Mouse (Mus musculus) liver, embryonic 14.5 days (tissue): Measurements from ENCODE around the gene Dnal1. TPM values are rescaled to one million over a fixed set of nuclear protein-coding genes. Genes with fewer than 3 reads are reported as not detected.

Experiments used
- ATAC-seq: fragments of 200-750 bp; cut with Nextera tagmentation; 2 replicates; pipeline ENCODE4 v1.8.0; 2017; ENCODE audit warnings: moderate number of reproducible peaks, mild to moderate bottlenecking, moderate library complexity; ENCODE audit not compliant: insufficient read depth
- DNase-seq, 3 experiments: peaks; one replicate each; pipeline ENCODE4 v3.0.0-alpha.2; 2012 to 2013; ENCODE audit warnings: low read depth in 3 of 3, low spot score in 3 of 3
- H3K27ac ChIP-seq: fragments of 300-500 bp; sonication (generic); 2 replicates; pipeline ENCODE4 v1.5.1; 2014; ENCODE audit warnings: moderate library complexity, mild to moderate bottlenecking, control low read depth, inconsistent platforms
- H3K27me3 ChIP-seq: fragments of 300-500 bp; sonication (generic); 2 replicates; pipeline ENCODE4 v1.6.1; 2014; ENCODE audit warnings: mild to moderate bottlenecking, low read length, moderate library complexity; ENCODE audit not compliant: control insufficient read depth, insufficient read depth
- H3K36me3 ChIP-seq: fragments of 300-500 bp; sonication (generic); replicated peaks from 2 replicates; pipeline ENCODE4 v1.6.1; 2014; ENCODE audit warnings: low read depth; ENCODE audit not compliant: control insufficient read depth, insufficient read depth
- H3K4me1 ChIP-seq, 2 experiments: fragments of 200-500 bp in 1 of 2; fragments of 300-500 bp in 1 of 2; sonication (generic) in 1 of 2; replicated peaks; 2 replicates each; pipeline ENCODE4 v1.6.1; 2012 to 2014; ENCODE audit warnings: antibody characterized with exemption in 1 of 2, inconsistent platforms in 1 of 2, low read length in 1 of 2; ENCODE audit not compliant: control insufficient read depth in 2 of 2, insufficient read depth in 2 of 2
- H3K4me2 ChIP-seq: fragments of 300-500 bp; sonication (generic); 2 replicates; pipeline ENCODE4 v1.6.1; 2014; ENCODE audit warnings: low read depth, mild to moderate bottlenecking, control low read depth, moderate library complexity
- H3K4me3 ChIP-seq, 2 experiments: fragments of 200-500 bp in 1 of 2; fragments of 300-500 bp in 1 of 2; sonication (generic) in 1 of 2; 2 replicates each; pipeline ENCODE4 v1.5.1; 2012 to 2014; ENCODE audit warnings: low read depth in 2 of 2, low read length in 2 of 2, mild to moderate bottlenecking in 2 of 2, control low read depth in 1 of 2, inconsistent platforms in 1 of 2, moderate library complexity in 1 of 2; ENCODE audit not compliant: insufficient read depth in 1 of 2
- H3K9ac ChIP-seq: fragments of 300-500 bp; sonication (generic); replicated peaks from 2 replicates; pipeline ENCODE4 v1.6.1; 2014; ENCODE audit warnings: mild to moderate bottlenecking, control low read depth, moderate library complexity
- H3K9me3 ChIP-seq: fragments of 300-500 bp; sonication (generic); 2 replicates; pipeline ENCODE4 v1.6.1; 2016; ENCODE audit warnings: low read length, mixed read lengths; ENCODE audit not compliant: control insufficient read depth
- CTCF ChIP-seq: IDR thresholded peaks from 2 replicates; pipeline ENCODE4 v1.5.1; 2016; ENCODE audit warnings: antibody characterized with exemption, low read depth, control low read depth
- EP300 ChIP-seq: IDR thresholded peaks from 2 replicates; pipeline ENCODE4 v1.6.1; 2016; ENCODE audit warnings: antibody characterized with exemption, low read depth
- WGBS: fragments of 180-500 bp; shearing (Covaris S2); extraction: QIAGEN DNeasy Blood & Tissue Kit; methylation state at CpG from one replicate; pipeline ENCODE4 v1.1.7; 2014; ENCODE audit not compliant: insufficient replicate concordance; 5-methylcytosine and 5-hydroxymethylcytosine counted together
- polyA plus RNA-seq, 2 experiments: library from polyadenylated mRNA; depleted of rRNA in 1 of 2; stranded (reverse) in 1 of 2; unstranded in 1 of 2; fragments of >200 nt; fragmentation: Nextera tagmentation in 1 of 2; extraction: Ambion mirVana in 1 of 2; gene quantifications; 2 replicates each; pipeline versions ENCODE4 v1.2.1 to v1.2.3; 2012 to 2014

Dnal1 gene
- polyA plus RNA-seq, 2 experiments = 0.04 to 0.44 TPM

GRCm38 (mm10) chr12:84150976-84151375, 36.8 kb downstream of the Dnal1 start:
- peak; percentile 78 for TF ChIP-seq EP300
- no peak for TF ChIP-seq CTCF
- Histone ChIP-seq H3K4me3 (peak overlapping the region; percentile 65 to 66), H3K27me3 (no peaks in the 10 kb centered on the region), H3K4me2 (peak overlapping the region; percentile 75), H3K4me1 (peaks cover 49 to 53% of the 10 kb centered on the region in 2 experiments), H3K36me3 (peaks cover 42% of the 10 kb centered on the region), H3K9ac (peak overlapping the region; percentile 87), H3K9me3 (no peaks in the 10 kb centered on the region), H3K27ac (peak overlapping the region; percentile 95)
- ATAC-seq = peak; percentile 84
- peak; percentile 95 to 96 (median 96) for DNase-seq
- 10% methylated on average over 6 of the region's 6 CpGs for WGBS

GRCm38 (mm10) chr12:84151911-84152310, 37.7 kb downstream of the Dnal1 start:
- peak overlapping the region; percentile 65 to 66 for H3K4me3 ChIP-seq
- peak overlapping the region; percentile 87 for H3K9ac ChIP-seq
- peaks cover 49 to 51% of the 10 kb centered on the region in 2 experiments for H3K4me1 ChIP-seq
- H3K36me3 ChIP-seq = peaks cover 52% of the 10 kb centered on the region
- H3K27ac ChIP-seq = peak overlapping the region; percentile 95
- H3K9me3 ChIP-seq = no peaks in the 10 kb centered on the region
- peak overlapping the region; percentile 75 for H3K4me2 ChIP-seq
- DNase-seq (no peak), ATAC-seq (peak; percentile 11; the same call in 1 of the 2 replicates)
- no peaks in the 10 kb centered on the region for H3K27me3 ChIP-seq
- TF ChIP-seq CTCF = no peak
- TF ChIP-seq EP300 = no peak
- WGBS = 65% methylated on average over 10 of the region's 10 CpGs

GRCm38 (mm10) chr12:84152352-84153190, 38.4 kb downstream of the Dnal1 start:
- peak overlapping the region; percentile 75 for H3K4me2 ChIP-seq
- peaks cover 48 to 51% of the 10 kb centered on the region in 2 experiments for H3K4me1 ChIP-seq
- H3K4me3 ChIP-seq = peak overlapping the region; percentile 65 to 66
- ATAC-seq = peak; percentile 31; the same call in 1 of the 2 replicates
- 67% methylated on average over 32 of the region's 32 CpGs for WGBS
- H3K9ac ChIP-seq = 0 out of 2 replicates have a peak overlapping the region, but pooled peaks have one; percentile 32
- no peaks in the 10 kb centered on the region for H3K27me3 ChIP-seq
- H3K27ac ChIP-seq = peak overlapping the region; percentile 95
- peak in 2 of 3 experiments; percentile 53 to 70 for DNase-seq
- peaks cover 57% of the 10 kb centered on the region for H3K36me3 ChIP-seq
- no peak for TF ChIP-seq EP300
- no peak for TF ChIP-seq CTCF
- no peaks in the 10 kb centered on the region for H3K9me3 ChIP-seq

- Histone ChIP-seq H3K4me3 (no peak overlapping the region), H3K27me3 (no peaks in the 10 kb centered on the region)
Observed at GRCm38 (mm10) chr12:84153414-84153813, 39.2 kb downstream of the Dnal1 start.

More at GRCm38 (mm10) chr12:84153414-84153813, 39.2 kb downstream of the Dnal1 start:
- DNase-seq (no peak), ATAC-seq (no peak)
- TF ChIP-seq EP300 (no peak), CTCF (no peak)
- no peaks in the 10 kb centered on the region for H3K9me3 ChIP-seq
- peaks cover 65% of the 10 kb centered on the region for H3K36me3 ChIP-seq
- 82% methylated on average over 6 of the region's 6 CpGs for whole genome bisulfite sequencing
- H3K4me1 ChIP-seq = peaks cover 41 to 46% of the 10 kb centered on the region in 2 experiments
- H3K4me2 ChIP-seq = peak overlapping the region; percentile 75; the same call in 1 of the 2 replicates
- no peak overlapping the region for H3K9ac ChIP-seq
- peak overlapping the region; percentile 68; the same call in 1 of the 2 replicates for H3K27ac ChIP-seq
